Mouse (Mus musculus): ENCODE measurements around the gene Khdc4. TPM values are rescaled to one million over a fixed set of nuclear protein-coding genes. Genes with fewer than 3 reads are reported as not detected.

The Khdc4 gene
- polyA plus RNA-seq (2015; fragmentation: Nextera tagmentation; extraction: Ambion mirVana) = 82.1 and 86.2 TPM in 2 replicates

GRCm38 (mm10) chr3:88684980-88685941, at the start of gene Khdc4:
Gene Khdc4, plus strand, starts transcription at chr3:88685803.
- under 1% methylated on average over 47 of the region's 47 CpGs for WGBS
- ATAC-seq (ENCODE audit: low read depth) = peak; percentile 99
- no peaks in the 10 kb centered on the region for H3K27me3 ChIP-seq (ENCODE audit: control insufficient read depth, insufficient read depth, low read depth, low read length)

GRCm38 (mm10) chr3:88636555-88636986, 49.0 kb upstream of the Khdc4 start:
- H3K4me3 ChIP-seq (ENCODE audit: low read length) = no peak overlapping the region
- no peaks in the 10 kb centered on the region for H3K27me3 ChIP-seq (ENCODE audit: control insufficient read depth, insufficient read depth, low read depth, low read length)
- WGBS = 91% methylated on average over 8 of the region's 8 CpGs
- peaks cover 4% of the 10 kb centered on the region for H3K4me1 ChIP-seq (replicated peaks; ENCODE audit: control insufficient read depth, insufficient read depth, low read length)
- H3K27ac ChIP-seq (ENCODE audit: low read length) = no peak overlapping the region
- H3K36me3 ChIP-seq (ENCODE audit: control insufficient read depth, insufficient read depth, low read length) = peaks cover 88% of the 10 kb centered on the region
- H3K4me2 ChIP-seq (ENCODE audit: low read depth, low read length) = no peak overlapping the region
- no peaks in the 10 kb centered on the region for H3K9me3 ChIP-seq (ENCODE audit: control insufficient read depth, low read length)
- no peak overlapping the region for H3K9ac ChIP-seq (ENCODE audit: low read length)
- ATAC-seq (ENCODE audit: low read depth) = no peak

More at GRCm38 (mm10) chr3:88684980-88685941, at the start of gene Khdc4:
- H3K27ac ChIP-seq (ENCODE audit: low read length) = peak within 1 kb of the TSS; percentile 97
- H3K36me3 ChIP-seq (ENCODE audit: control insufficient read depth, insufficient read depth, low read length) = peaks cover 6% of the 10 kb centered on the region
- no peaks in the 10 kb centered on the region for H3K9me3 ChIP-seq (ENCODE audit: control insufficient read depth, low read length)
- H3K4me1 ChIP-seq (replicated peaks; ENCODE audit: control insufficient read depth, insufficient read depth, low read length) = peaks cover 10% of the 10 kb centered on the region
- H3K9ac ChIP-seq (ENCODE audit: low read length) = peak within 1 kb of the TSS; percentile 95
- H3K4me3 ChIP-seq (ENCODE audit: low read length) = peak within 1 kb of the TSS; percentile 83
- H3K4me2 ChIP-seq (ENCODE audit: low read depth, low read length) = peak within 1 kb of the TSS; percentile 82

- no peak overlapping the region for H3K4me3 ChIP-seq (ENCODE audit: low read length)
- peaks cover 88% of the 10 kb centered on the region for H3K36me3 ChIP-seq (ENCODE audit: control insufficient read depth, insufficient read depth, low read length)
- no peaks in the 10 kb centered on the region for H3K27me3 ChIP-seq (ENCODE audit: control insufficient read depth, insufficient read depth, low read depth, low read length)
- 88% methylated on average over 5 of the region's 5 CpGs for WGBS
- no peak overlapping the region for H3K4me2 ChIP-seq (ENCODE audit: low read depth, low read length)
- no peak overlapping the region for H3K27ac ChIP-seq (ENCODE audit: low read length)
- no peak overlapping the region for H3K9ac ChIP-seq (ENCODE audit: low read length)
- H3K4me1 ChIP-seq (replicated peaks; ENCODE audit: control insufficient read depth, insufficient read depth, low read length) = no peaks in the 10 kb centered on the region
- H3K9me3 ChIP-seq (ENCODE audit: control insufficient read depth, low read length) = no peaks in the 10 kb centered on the region
- no peak for ATAC-seq (ENCODE audit: low read depth)
These were observed 48.5 kb upstream of the Khdc4 start for GRCm38 (mm10) chr3:88637134-88637533.

- 93% methylated on average over 12 of the region's 12 CpGs for WGBS
These were observed 46.4 kb upstream of the Khdc4 start for GRCm38 (mm10) chr3:88639239-88639638.

GRCm38 (mm10) chr3:88640676-88641075, 44.9 kb upstream of the Khdc4 start:
- peak; percentile 36; the same call in 1 of the 2 replicates for ATAC-seq (ENCODE audit: low read depth)
- H3K9me3 ChIP-seq (ENCODE audit: control insufficient read depth, low read length) = no peaks in the 10 kb centered on the region
- no peak overlapping the region for H3K4me3 ChIP-seq (ENCODE audit: low read length)
- H3K36me3 ChIP-seq (ENCODE audit: control insufficient read depth, insufficient read depth, low read length) = peaks cover 85% of the 10 kb centered on the region
- H3K9ac ChIP-seq (ENCODE audit: low read length) = no peak overlapping the region
- no peaks in the 10 kb centered on the region for H3K4me1 ChIP-seq (replicated peaks; ENCODE audit: control insufficient read depth, insufficient read depth, low read length)
- no peaks in the 10 kb centered on the region for H3K27me3 ChIP-seq (ENCODE audit: control insufficient read depth, insufficient read depth, low read depth, low read length)
- H3K27ac ChIP-seq (ENCODE audit: low read length) = no peak overlapping the region
- 63% methylated on average over 1 of the region's 1 CpGs for WGBS
- H3K4me2 ChIP-seq (ENCODE audit: low read depth, low read length) = no peak overlapping the region

More at GRCm38 (mm10) chr3:88639239-88639638, 46.4 kb upstream of the Khdc4 start:
- no peaks in the 10 kb centered on the region for H3K27me3 ChIP-seq (ENCODE audit: control insufficient read depth, insufficient read depth, low read depth, low read length)
- no peaks in the 10 kb centered on the region for H3K9me3 ChIP-seq (ENCODE audit: control insufficient read depth, low read length)
- ATAC-seq (ENCODE audit: low read depth) = no peak
- H3K36me3 ChIP-seq (ENCODE audit: control insufficient read depth, insufficient read depth, low read length) = peaks cover 88% of the 10 kb centered on the region
- no peak overlapping the region for H3K4me3 ChIP-seq (ENCODE audit: low read length)
- no peak overlapping the region for H3K4me2 ChIP-seq (ENCODE audit: low read depth, low read length)
- H3K27ac ChIP-seq (ENCODE audit: low read length) = no peak overlapping the region
- H3K9ac ChIP-seq (ENCODE audit: low read length) = no peak overlapping the region
- H3K4me1 ChIP-seq (replicated peaks; ENCODE audit: control insufficient read depth, insufficient read depth, low read length) = no peaks in the 10 kb centered on the region

GRCm38 (mm10) chr3:88643078-88643477, 42.5 kb upstream of the Khdc4 start:
- 73% methylated on average over 5 of the region's 5 CpGs for WGBS
- H3K9ac ChIP-seq (ENCODE audit: low read length) = no peak overlapping the region
- H3K9me3 ChIP-seq (ENCODE audit: control insufficient read depth, low read length) = no peaks in the 10 kb centered on the region
- H3K27ac ChIP-seq (ENCODE audit: low read length) = no peak overlapping the region
- ATAC-seq (ENCODE audit: low read depth) = no peak
- H3K36me3 ChIP-seq (ENCODE audit: control insufficient read depth, insufficient read depth, low read length) = peaks cover 87% of the 10 kb centered on the region
- no peaks in the 10 kb centered on the region for H3K4me1 ChIP-seq (replicated peaks; ENCODE audit: control insufficient read depth, insufficient read depth, low read length)
- no peaks in the 10 kb centered on the region for H3K27me3 ChIP-seq (ENCODE audit: control insufficient read depth, insufficient read depth, low read depth, low read length)
- H3K4me2 ChIP-seq (ENCODE audit: low read depth, low read length) = no peak overlapping the region
- no peak overlapping the region for H3K4me3 ChIP-seq (ENCODE audit: low read length)

- 86% methylated on average over 12 of the region's 12 CpGs for WGBS
- Histone ChIP-seq H3K4me2 (ENCODE audit: low read depth, low read length) (no peak overlapping the region), H3K27ac (ENCODE audit: low read length) (no peak overlapping the region)
These were observed 39.7 kb upstream of the Khdc4 start for GRCm38 (mm10) chr3:88645937-88646336.

GRCm38 (mm10) chr3:88646426-88646995, 39.1 kb upstream of the Khdc4 start:
- Histone ChIP-seq H3K9ac (ENCODE audit: low read length) (no peak overlapping the region), H3K4me3 (ENCODE audit: low read length) (no peak overlapping the region), H3K27me3 (ENCODE audit: control insufficient read depth, insufficient read depth, low read depth, low read length) (no peaks in the 10 kb centered on the region), H3K4me1 (replicated peaks; ENCODE audit: control insufficient read depth, insufficient read depth, low read length) (no peaks in the 10 kb centered on the region), H3K36me3 (ENCODE audit: control insufficient read depth, insufficient read depth, low read length) (peaks cover 59% of the 10 kb centered on the region), H3K9me3 (ENCODE audit: control insufficient read depth, low read length) (no peaks in the 10 kb centered on the region), H3K27ac (ENCODE audit: low read length) (no peak overlapping the region), H3K4me2 (ENCODE audit: low read depth, low read length) (no peak overlapping the region)
- 65% methylated on average over 6 of the region's 6 CpGs for whole genome bisulfite sequencing
- ATAC-seq (ENCODE audit: low read depth) = no peak

More at GRCm38 (mm10) chr3:88645937-88646336, 39.7 kb upstream of the Khdc4 start:
- H3K9me3 ChIP-seq (ENCODE audit: control insufficient read depth, low read length) = no peaks in the 10 kb centered on the region
- peaks cover 62% of the 10 kb centered on the region for H3K36me3 ChIP-seq (ENCODE audit: control insufficient read depth, insufficient read depth, low read length)
- no peaks in the 10 kb centered on the region for H3K4me1 ChIP-seq (replicated peaks; ENCODE audit: control insufficient read depth, insufficient read depth, low read length)
- no peak for ATAC-seq (ENCODE audit: low read depth)
- no peak overlapping the region for H3K4me3 ChIP-seq (ENCODE audit: low read length)
- no peak overlapping the region for H3K9ac ChIP-seq (ENCODE audit: low read length)
- H3K27me3 ChIP-seq (ENCODE audit: control insufficient read depth, insufficient read depth, low read depth, low read length) = no peaks in the 10 kb centered on the region

- Histone ChIP-seq H3K4me2 (ENCODE audit: low read depth, low read length) (no peak overlapping the region), H3K9me3 (ENCODE audit: control insufficient read depth, low read length) (no peaks in the 10 kb centered on the region), H3K36me3 (ENCODE audit: control insufficient read depth, insufficient read depth, low read length) (peaks cover 53% of the 10 kb centered on the region), H3K27me3 (ENCODE audit: control insufficient read depth, insufficient read depth, low read depth, low read length) (no peaks in the 10 kb centered on the region), H3K9ac (ENCODE audit: low read length) (no peak overlapping the region), H3K27ac (ENCODE audit: low read length) (no peak overlapping the region), H3K4me3 (ENCODE audit: low read length) (no peak overlapping the region), H3K4me1 (replicated peaks; ENCODE audit: control insufficient read depth, insufficient read depth, low read length) (no peaks in the 10 kb centered on the region)
- no peak for ATAC-seq (ENCODE audit: low read depth)
- WGBS = 77% methylated on average over 3 of the region's 3 CpGs
These were observed 38.5 kb upstream of the Khdc4 start for GRCm38 (mm10) chr3:88647076-88647475.
